Mouse (Mus musculus): ENCODE measurements around the gene Gm8127. TPM values are rescaled to one million over a fixed set of nuclear protein-coding genes. Genes with fewer than 3 reads are reported as not detected.

Gm8127 gene
- polyA plus RNA-seq (2017; shearing (Covaris generic)) = not detected

DNA sequence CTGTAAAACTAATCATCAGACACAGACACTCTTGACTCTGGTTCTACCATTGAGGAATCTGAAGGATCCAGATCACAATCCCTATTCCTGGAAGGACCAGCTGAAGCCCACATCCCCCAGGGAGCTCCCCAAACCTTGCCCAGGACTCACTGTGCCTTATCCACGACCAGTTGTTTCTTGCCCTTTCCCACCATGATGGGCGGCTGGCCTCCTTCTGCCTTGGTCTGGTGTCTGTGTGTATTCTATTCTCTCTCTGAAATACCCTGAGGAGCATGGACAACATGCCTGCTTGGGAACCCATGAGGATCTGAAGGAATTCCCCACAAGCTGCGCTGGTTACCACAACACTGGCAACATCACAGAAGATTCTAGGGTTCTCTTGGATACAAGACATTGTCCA lies at the start of gene Gm8127:
TSS of gene Gm8127 (minus strand) at position 330 of the 400 bp plus-strand sequence.

DNA sequence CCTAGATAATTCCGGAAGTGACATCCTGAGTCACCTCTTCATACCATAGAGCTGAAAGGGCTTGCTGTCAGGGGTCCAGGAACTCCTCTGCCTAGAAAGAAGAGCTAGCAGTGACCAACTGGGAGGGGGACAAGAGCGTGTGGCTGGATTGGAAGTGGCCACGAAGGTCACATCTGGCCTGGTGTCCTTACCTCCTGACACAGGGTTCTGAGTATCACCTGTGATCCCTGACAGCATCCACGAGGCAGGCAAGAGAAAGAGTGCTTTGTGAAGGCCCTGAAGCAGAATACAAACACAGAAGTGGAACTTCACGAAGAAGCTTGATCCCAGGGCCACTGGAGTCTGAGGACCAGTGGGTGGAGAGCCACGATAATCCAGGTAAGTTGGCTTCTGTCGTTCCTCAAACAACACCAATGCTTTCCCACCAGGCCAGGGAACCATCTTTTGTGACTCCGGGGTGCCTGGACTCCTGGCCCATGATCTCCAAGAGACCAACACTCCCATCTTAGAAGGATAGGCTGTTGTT lies 18.6 kb downstream of the Gm8127 start, which contains the start of gene Gm9732:
TSS of gene Gm9732 (plus strand) at position 51 of the 526 bp plus-strand sequence.

DNA sequence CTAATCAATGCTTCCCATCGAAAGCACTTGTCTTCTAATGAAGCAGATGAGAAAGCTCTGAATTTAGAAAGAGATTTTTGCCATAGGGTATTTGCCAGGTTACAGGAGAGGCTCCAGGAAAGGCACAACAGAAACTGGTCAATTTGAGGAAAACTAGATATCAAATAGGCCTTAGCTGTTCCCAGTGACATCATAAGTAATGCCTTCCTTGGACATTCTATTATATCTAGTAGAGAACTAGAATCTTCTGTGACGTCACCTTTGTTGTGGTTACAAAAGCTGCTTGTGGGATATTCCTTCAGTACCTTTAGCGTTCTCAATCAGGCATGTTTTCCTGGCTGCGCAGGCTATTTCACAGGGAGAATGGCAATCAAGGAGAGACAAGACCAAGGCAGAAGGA lies 35.3 kb downstream of the Gm8127 start, which contains the start of gene Gm8126:
TSS of gene Gm8126 (plus strand) at position 301 of the 400 bp plus-strand sequence.

Other genes with a start within 250 kb of the Gm8127 start
- not detected for gene Gm8094, start 217.2 kb downstream of the Gm8127 start, polyA plus RNA-seq (2017; shearing (Covaris generic))
- not detected for gene Gm8104, start 193.2 kb downstream of the Gm8127 start, polyA plus RNA-seq (2017; shearing (Covaris generic))
- not detected for gene Gm7233, start 114.0 kb downstream of the Gm8127 start, polyA plus RNA-seq (2017; shearing (Covaris generic))
- gene Gm8122, start 58.5 kb downstream of the Gm8127 start, polyA plus RNA-seq (2017; shearing (Covaris generic)) = not detected
- not detected for gene Gm8126, start 35.2 kb downstream of the Gm8127 start, polyA plus RNA-seq (2017; shearing (Covaris generic))
- not detected for gene Gm9732, start 18.8 kb downstream of the Gm8127 start, polyA plus RNA-seq (2017; shearing (Covaris generic))
- gene 1700001F09Rik, start 54.0 kb upstream of the Gm8127 start, polyA plus RNA-seq (2017; shearing (Covaris generic)) = not detected
- not detected for gene Gm8138, start 122.5 kb upstream of the Gm8127 start, polyA plus RNA-seq (2017; shearing (Covaris generic))
- not detected for gene Gm5799, start 249.7 kb upstream of the Gm8127 start, polyA plus RNA-seq (2017; shearing (Covaris generic))

Measured in inflammation-experienced regulatory T-cells, adult 16 weeks (primary cell).